Mouse (Mus musculus) lung, adult 2 months (tissue): Measurements from ENCODE around the gene Cacnb3.

ENCODE experiments used
- CTCF ChIP-seq: fragments of 200-500 bp; IDR thresholded peaks from 2 replicates; pipeline ENCODE4 v1.5.1; 2011; ENCODE audit warnings: mild to moderate bottlenecking, low read length, control low read depth; ENCODE audit not compliant: insufficient read depth
- POLR2A ChIP-seq: fragments of 200-500 bp; IDR thresholded peaks from 2 replicates; pipeline ENCODE4 v1.6.1; 2011; ENCODE audit warnings: low read depth, mild to moderate bottlenecking, control low read depth, low read length, borderline replicate concordance; ENCODE audit errors: extremely low read depth

GRCm38 (mm10) chr15:98616362-98617175 is 14.1 kb upstream of the Cacnb3 start:
- TF ChIP-seq CTCF = no peak
- no peak for TF ChIP-seq POLR2A
